Mouse (Mus musculus): ENCODE results near the gene Nme9.

- TF ChIP-seq CEBPB (IDR thresholded peaks at IDR 0.05; ENCODE audit: insufficient read depth, poor library complexity, severe bottlenecking) (no peak), POLR2A (IDR thresholded peaks at IDR 0.05; ENCODE audit: insufficient read length, low read depth) (no peak), MAX (IDR thresholded peaks at IDR 0.05; ENCODE audit: low read depth) (no peak), E2F4 (IDR thresholded peaks at IDR 0.05; ENCODE audit: insufficient read depth) (no peak), POLR2AphosphoS2 (IDR thresholded peaks at IDR 0.05; ENCODE audit: insufficient read length, low read depth) (no peak)
These were observed 33.9 kb downstream of the Nme9 start for GRCm38 (mm10) chr9:99485144-99485543.

Data from myocyte (in vitro differentiated cells).